Mouse (Mus musculus): ENCODE data around the gene Terf2. TPM values are rescaled to one million over a fixed set of nuclear protein-coding genes. Genes with fewer than 3 reads are reported as not detected.
"Not testable (repeated sequence)": the region's sequence is repeated elsewhere in the genome, so short reads cannot be mapped to it uniquely, and the experiment has no call there.

The Terf2 gene
- total and polyA plus RNA-seq, 2 experiments from 2014 or later = 24.2 to 31.2 TPM

DNA sequence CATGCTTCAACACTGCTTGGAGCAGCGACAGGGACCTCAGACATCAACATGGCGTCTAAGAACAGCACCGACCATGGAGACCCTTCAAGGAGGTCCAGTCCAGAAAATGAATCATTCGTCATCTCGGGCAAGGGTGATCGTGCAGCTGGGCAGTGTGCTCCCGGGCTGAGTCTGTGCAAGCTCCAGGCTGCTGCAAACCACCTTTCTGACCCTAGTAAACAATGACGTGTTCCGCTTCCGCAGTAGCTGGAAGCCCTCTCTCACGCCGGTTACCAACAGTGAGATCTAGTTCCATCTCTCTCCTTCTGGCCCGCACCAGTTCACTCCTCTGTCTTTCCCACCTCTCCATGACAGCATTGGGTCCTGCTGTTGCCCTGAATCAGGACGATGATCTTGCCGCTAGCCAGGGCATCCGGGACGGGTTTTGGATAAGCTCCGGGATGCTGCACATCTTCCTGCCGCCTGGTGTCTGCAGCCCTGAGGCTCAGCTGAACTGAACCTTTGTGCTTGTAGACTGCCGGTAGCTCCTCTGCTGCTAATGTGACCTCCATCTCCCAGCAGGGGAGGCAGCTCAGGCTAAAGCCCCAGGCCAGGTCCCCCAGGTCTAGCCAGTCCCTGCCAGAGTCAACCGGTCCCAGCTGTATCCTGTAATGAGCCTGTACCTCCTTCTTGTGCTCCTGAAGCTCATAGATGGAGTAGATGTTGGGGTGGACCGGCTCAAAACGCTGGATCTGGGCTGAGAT is 12.8 kb upstream of the Terf2 start:
- Histone ChIP-seq H3K4me1 (ENCODE audit: insufficient read depth) (no peaks in the 10 kb centered on the region; the same call in 1 of the 2 replicates), H3K4me3 (ENCODE audit: low read depth, low read length) (no peak overlapping the region), H3K9ac (no peak overlapping the region), H3K36me3 (ENCODE audit: insufficient read depth) (no peaks in the 10 kb centered on the region), H3K9me3 (ENCODE audit: low read length) (no peaks in the 10 kb centered on the region), H3K4me2 (ENCODE audit: low read depth) (no peak overlapping the region), H3K27ac (ENCODE audit: low read depth, low read length) (no peak overlapping the region), H3K27me3 (ENCODE audit: insufficient read depth, low read length) (no peaks in the 10 kb centered on the region)
- 70% methylated on average over 23 of the region's 23 CpGs for WGBS
- TF ChIP-seq CTCF (IDR thresholded peaks at IDR 0.05; ENCODE audit: low read depth) = no peak
- no peak for DNase-seq
- ATAC-seq = no peak

DNA sequence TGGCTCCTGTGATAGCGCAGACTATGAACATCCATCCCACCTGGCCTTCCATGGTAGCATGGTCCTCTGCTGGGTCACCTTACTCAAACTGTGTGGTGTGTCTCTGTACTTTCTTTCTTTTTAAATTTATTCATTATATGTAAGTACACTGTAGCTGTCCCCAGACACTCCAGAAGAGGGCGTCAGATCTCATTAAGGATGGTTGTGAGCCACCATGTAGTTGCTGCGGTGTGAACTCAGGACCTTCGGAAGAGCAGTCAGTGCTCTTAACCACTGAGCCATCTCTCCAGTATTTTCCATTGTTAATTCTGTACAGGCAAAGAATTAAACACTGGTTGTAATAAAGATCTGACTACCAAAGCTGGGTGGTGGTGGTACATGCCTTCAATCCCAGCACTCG is 11.7 kb upstream of the Terf2 start:
- H3K4me2 ChIP-seq (ENCODE audit: low read depth); ATAC-seq; H3K4me3 ChIP-seq (ENCODE audit: low read depth, low read length); DNase-seq; H3K9ac ChIP-seq; H3K9me3 ChIP-seq (ENCODE audit: low read length); H3K27ac ChIP-seq (ENCODE audit: low read depth, low read length); H3K27me3 ChIP-seq (ENCODE audit: insufficient read depth, low read length); H3K4me1 ChIP-seq (ENCODE audit: insufficient read depth); H3K36me3 ChIP-seq (ENCODE audit: insufficient read depth): not testable (repeated sequence)
- 89% methylated on average over 5 of the region's 5 CpGs for WGBS

DNA sequence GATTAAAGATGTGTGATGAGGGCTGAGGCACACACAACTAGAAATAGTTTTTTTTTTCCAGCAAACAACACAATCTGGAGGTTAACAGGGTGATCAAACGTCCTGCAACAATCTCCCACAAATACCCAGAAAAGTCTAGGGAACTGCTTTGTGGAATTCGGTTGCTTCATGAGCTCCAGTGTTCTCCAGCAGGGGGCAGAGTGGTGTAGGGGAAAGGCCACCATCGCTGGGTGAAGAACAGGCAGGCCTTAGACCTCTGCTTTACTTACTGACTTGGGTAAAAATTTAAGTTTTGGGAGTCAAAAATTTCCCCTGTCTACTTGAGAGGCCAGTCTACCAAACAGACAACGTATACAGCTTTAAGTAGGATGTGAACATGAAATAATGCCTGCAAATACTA is 8.2 kb upstream of the Terf2 start:
- DNase-seq (peak; percentile 79), ATAC-seq (peak; percentile 32; the same call in 1 of the 2 replicates)
- Histone ChIP-seq H3K9me3 (ENCODE audit: low read length) (no peaks in the 10 kb centered on the region), H3K9ac (no peak overlapping the region), H3K4me2 (ENCODE audit: low read depth) (no peak overlapping the region), H3K27ac (ENCODE audit: low read depth, low read length) (no peak overlapping the region), H3K4me1 (ENCODE audit: insufficient read depth) (no peaks in the 10 kb centered on the region), H3K36me3 (ENCODE audit: insufficient read depth) (no peaks in the 10 kb centered on the region), H3K4me3 (ENCODE audit: low read depth, low read length) (no peak overlapping the region), H3K27me3 (ENCODE audit: insufficient read depth, low read length) (no peaks in the 10 kb centered on the region)
- TF ChIP-seq CTCF (IDR thresholded peaks at IDR 0.05; ENCODE audit: low read depth) = peak; percentile 87
- 10% methylated on average over 4 of the region's 4 CpGs for WGBS

DNA sequence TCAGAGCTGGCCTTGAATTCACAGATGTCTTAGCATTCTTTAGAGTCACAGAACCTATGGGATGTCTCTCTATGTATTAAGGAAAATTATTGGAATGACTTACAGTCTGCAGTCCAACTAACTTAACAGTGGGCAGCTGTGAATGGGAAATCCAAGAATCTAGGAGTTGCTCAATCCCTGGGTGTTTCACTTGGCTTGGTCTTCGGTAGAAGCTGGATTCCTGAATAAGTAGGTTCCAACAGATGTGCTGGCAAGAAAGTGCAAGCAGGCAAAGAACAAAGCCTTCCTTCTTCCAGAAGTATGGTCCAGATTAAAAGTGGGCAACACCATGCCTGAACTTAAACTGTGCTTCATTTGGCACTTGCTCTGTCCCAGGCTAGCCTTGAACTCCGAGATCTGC is 4.3 kb upstream of the Terf2 start:
- 94% methylated on average over 2 of the region's 2 CpGs for WGBS
- H3K9ac ChIP-seq = no peak overlapping the region
- ATAC-seq (no peak), DNase-seq (no peak)
- no peaks in the 10 kb centered on the region for H3K27me3 ChIP-seq (ENCODE audit: insufficient read depth, low read length)
- no peaks in the 10 kb centered on the region for H3K4me1 ChIP-seq (ENCODE audit: insufficient read depth)
- H3K9me3 ChIP-seq (ENCODE audit: low read length) = no peaks in the 10 kb centered on the region
- H3K4me2 ChIP-seq (ENCODE audit: low read depth) = no peak overlapping the region
- no peak overlapping the region for H3K4me3 ChIP-seq (ENCODE audit: low read depth, low read length)
- TF ChIP-seq CTCF (IDR thresholded peaks at IDR 0.05; ENCODE audit: low read depth) = no peak
- H3K36me3 ChIP-seq (ENCODE audit: insufficient read depth) = no peaks in the 10 kb centered on the region
- H3K27ac ChIP-seq (ENCODE audit: low read depth, low read length) = no peak overlapping the region

DNA sequence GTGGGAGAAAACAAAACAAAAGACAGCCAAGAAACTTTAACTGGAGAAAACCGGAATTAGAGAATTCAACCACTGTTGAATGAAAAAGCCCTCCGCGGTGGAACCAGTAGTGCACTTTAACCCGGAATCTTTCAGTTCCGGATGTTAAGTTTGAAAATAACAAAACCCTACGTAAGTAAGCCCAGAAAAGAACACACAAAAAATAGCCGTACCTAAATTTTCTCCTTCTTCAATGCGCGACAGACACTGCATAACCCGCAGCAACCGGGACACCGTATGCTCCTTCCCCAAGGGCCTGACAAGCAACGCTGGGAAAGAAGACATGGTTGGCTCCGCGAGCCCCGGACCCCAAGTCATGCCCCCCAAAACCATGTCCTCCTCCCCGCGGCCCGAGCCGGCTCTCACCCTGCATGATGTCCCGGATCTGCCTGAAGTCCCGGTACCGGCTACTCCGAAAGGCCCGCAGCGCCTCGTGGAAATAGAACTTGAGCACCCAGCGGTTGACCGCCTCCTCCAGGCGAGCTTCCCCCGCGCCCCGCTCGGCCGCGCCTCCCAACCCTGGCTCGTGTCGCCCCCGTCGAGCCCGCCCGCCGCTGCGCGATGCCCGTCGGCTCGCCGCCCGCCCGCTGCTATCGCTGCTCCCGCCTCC is 506 bp downstream of the Terf2 start:
- Histone ChIP-seq H3K27me3 (ENCODE audit: insufficient read depth, low read length) (no peaks in the 10 kb centered on the region), H3K4me3 (ENCODE audit: low read depth, low read length) (peak overlapping the region; percentile 74), H3K27ac (ENCODE audit: low read depth, low read length) (peak overlapping the region; percentile 89), H3K4me1 (ENCODE audit: insufficient read depth) (peaks cover 8% of the 10 kb centered on the region; the same call in 1 of the 2 replicates), H3K9me3 (ENCODE audit: low read length) (no peaks in the 10 kb centered on the region), H3K36me3 (ENCODE audit: insufficient read depth) (peaks cover 9% of the 10 kb centered on the region; the same call in 1 of the 2 replicates), H3K9ac (peak overlapping the region; percentile 77), H3K4me2 (ENCODE audit: low read depth) (peak overlapping the region; percentile 59)
- peak; percentile 67; the same call in 1 of the 2 replicates for ATAC-seq
- TF ChIP-seq CTCF (IDR thresholded peaks at IDR 0.05; ENCODE audit: low read depth) = no peak
- DNase-seq = peak; percentile 39
- under 1% methylated on average over 52 of the region's 53 CpGs for WGBS

DNA sequence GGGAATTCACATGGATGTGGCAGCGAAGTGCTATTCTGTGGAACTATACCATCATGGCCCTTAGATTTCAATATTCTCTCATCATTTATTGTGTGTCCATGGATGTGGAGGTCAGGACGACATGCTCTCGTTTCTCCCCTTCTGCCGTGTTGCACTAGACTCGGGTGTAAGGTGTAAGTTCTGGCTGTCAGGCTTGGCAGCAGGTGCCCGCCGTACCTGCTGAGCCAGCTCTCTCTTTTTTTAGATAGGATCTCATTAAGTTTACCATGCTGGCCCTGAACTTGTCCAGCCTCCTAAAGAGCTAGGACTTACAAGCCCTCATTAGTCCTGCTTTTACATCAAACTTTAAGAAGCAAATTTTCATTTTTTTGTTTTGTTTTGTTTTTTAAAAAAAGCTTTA is 5.8 kb downstream of the Terf2 start:
- H3K4me2 ChIP-seq (ENCODE audit: low read depth) = no peak overlapping the region

DNA sequence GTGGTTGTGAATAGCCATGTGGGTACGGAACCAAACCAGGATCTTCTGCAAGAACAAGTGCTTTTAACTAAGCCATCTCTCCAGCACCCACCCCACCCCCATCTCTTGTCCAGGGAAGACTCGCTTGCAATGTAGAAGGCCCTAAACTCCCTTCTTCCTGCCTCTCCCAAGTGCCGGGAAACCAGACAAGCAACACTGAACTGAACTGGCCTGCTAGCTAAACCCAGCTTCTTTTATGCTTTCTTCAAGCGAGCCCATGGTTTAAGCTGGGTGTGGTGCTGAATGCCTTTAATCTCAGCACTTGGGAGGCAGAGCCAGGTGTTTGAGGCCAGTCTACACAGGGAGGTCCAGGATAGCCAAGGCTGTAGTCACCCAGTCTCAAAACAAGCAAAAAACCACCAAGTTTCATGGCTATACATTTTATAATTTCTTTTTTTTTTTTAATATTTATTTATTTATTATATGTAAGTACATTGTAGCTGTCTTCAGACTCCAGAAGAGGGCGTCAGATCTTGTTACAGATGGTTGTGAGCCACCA is 7.8 kb downstream of the Terf2 start:
- no peak for ATAC-seq
- no peak overlapping the region for H3K4me3 ChIP-seq (ENCODE audit: low read depth, low read length)
- no peak overlapping the region for H3K9ac ChIP-seq
- no peak for DNase-seq
- H3K4me1 ChIP-seq (ENCODE audit: insufficient read depth) = no peaks in the 10 kb centered on the region
- no peak overlapping the region for H3K27ac ChIP-seq (ENCODE audit: low read depth, low read length)
- no peak overlapping the region for H3K4me2 ChIP-seq (ENCODE audit: low read depth)
- 96% methylated on average over 5 of the region's 5 CpGs for WGBS
- no peaks in the 10 kb centered on the region for H3K27me3 ChIP-seq (ENCODE audit: insufficient read depth, low read length)
- peaks cover 32% of the 10 kb centered on the region for H3K36me3 ChIP-seq (ENCODE audit: insufficient read depth)
- no peak for TF ChIP-seq CTCF (IDR thresholded peaks at IDR 0.05; ENCODE audit: low read depth)
- no peaks in the 10 kb centered on the region for H3K9me3 ChIP-seq (ENCODE audit: low read length)

More for the DNA sequence above, 5.8 kb downstream of the Terf2 start:
- no peak for TF ChIP-seq CTCF (IDR thresholded peaks at IDR 0.05; ENCODE audit: low read depth)
- peaks cover 8% of the 10 kb centered on the region; the same call in 1 of the 2 replicates for H3K4me1 ChIP-seq (ENCODE audit: insufficient read depth)
- no peaks in the 10 kb centered on the region for H3K27me3 ChIP-seq (ENCODE audit: insufficient read depth, low read length)
- ATAC-seq = no peak
- H3K27ac ChIP-seq (ENCODE audit: low read depth, low read length) = no peak overlapping the region
- H3K9ac ChIP-seq = no peak overlapping the region
- no peak overlapping the region for H3K4me3 ChIP-seq (ENCODE audit: low read depth, low read length)
- 95% methylated on average over 7 of the region's 7 CpGs for WGBS
- DNase-seq = no peak
- peaks cover 27% of the 10 kb centered on the region for H3K36me3 ChIP-seq (ENCODE audit: insufficient read depth)
- H3K9me3 ChIP-seq (ENCODE audit: low read length) = no peaks in the 10 kb centered on the region
